In the genomic region with DNA sequence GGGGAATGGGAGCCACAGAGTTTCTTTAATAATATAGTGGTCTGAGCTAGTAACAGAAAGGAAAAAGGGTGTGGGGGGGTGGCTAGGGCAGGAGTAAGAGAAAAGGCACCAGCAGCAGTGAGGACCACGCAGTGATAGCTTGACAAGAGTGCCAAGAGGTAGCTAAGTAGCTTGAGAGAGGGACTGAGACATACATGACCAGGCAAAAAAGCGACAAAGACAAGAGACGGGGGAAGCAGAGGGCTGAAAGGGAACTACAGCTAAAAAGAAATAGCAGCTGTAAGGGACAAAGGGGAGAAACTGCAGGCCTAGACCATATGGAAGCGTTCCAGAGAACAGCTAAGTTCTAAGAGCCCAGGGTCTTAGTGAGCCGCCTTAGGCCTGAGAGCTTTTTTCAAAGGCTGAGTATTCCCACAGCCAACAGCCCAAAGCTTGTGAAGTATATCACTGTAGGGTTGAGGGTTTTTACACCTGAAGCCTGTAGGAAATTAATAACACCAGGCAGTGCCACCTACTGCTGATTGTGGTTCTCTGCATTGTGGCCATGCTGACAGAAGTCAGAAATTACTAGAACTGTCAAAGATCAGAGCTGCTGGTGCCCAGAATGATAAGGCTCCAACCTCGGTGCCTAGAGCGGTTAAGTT, we compare ENCODE assay signal across 11 mouse cellular contexts. TPM values are rescaled to one million over a fixed set of nuclear protein-coding genes. Genes with fewer than 3 reads are reported as not detected.
DNase-seq lines count a peak whose midpoint lies in the region; ATAC-seq and TF ChIP-seq lines count a peak whose summit lies in the region.
"Had no signal": no experiment of that assay in that cellular context is flagged by ENCODE, and none has a peak within 500 bp of the region (broad histone marks: within the 10 kb centered on the region; RNA-seq: fewer than 3 reads in every experiment).

No protein-coding gene starts in this region.

- H3K36me3 ChIP-seq in embryonic facial prominence, embryonic 14.5 days (ENCODE audit: control insufficient read depth, insufficient read depth, low read length) = no peaks in the 10 kb centered on the region
- H3K36me3 ChIP-seq in embryonic facial prominence, embryonic 10.5 days (replicated peaks) = no peaks in the 10 kb centered on the region
- H3K36me3 ChIP-seq in kidney, embryonic 16.5 days (ENCODE audit: insufficient read depth, low read length) = no peaks in the 10 kb centered on the region
- H3K36me3 ChIP-seq: liver, embryonic 13.5 days had no signal

- ATAC-seq in embryonic facial prominence, embryonic 14.5 days (ENCODE audit: low read depth) = no peak
- ATAC-seq in kidney, embryonic 16.5 days (ENCODE audit: low FRiP score, low TSS enrichment) = peak; percentile 49; the same call in 1 of the 2 replicates

- 73% methylated on average over 7 of the region's 7 CpGs for WGBS in embryonic facial prominence, embryonic 14.5 days
- WGBS in embryonic facial prominence, embryonic 10.5 days = 86% methylated on average over 7 of the region's 7 CpGs
- 71% methylated on average over 7 of the region's 7 CpGs for whole genome bisulfite sequencing in kidney, embryonic 16.5 days

- no peaks in the 10 kb centered on the region for H3K4me1 ChIP-seq in embryonic facial prominence, embryonic 14.5 days (ENCODE audit: control insufficient read depth, insufficient read depth, low read length)
- H3K4me1 ChIP-seq in embryonic facial prominence, embryonic 10.5 days = no peaks in the 10 kb centered on the region
- peaks cover 8% of the 10 kb centered on the region; the same call in 1 of the 2 replicates for H3K4me1 ChIP-seq in kidney, embryonic 16.5 days (ENCODE audit: insufficient read depth, low read length)
- H3K4me1 ChIP-seq: liver, embryonic 13.5 days had no signal

- TF ChIP-seq POLR2A in brain, embryonic 14.5 days (IDR thresholded peaks at IDR 0.05; ENCODE audit: borderline replicate concordance, extremely low read depth, insufficient read depth, insufficient read length, poor library complexity, severe bottlenecking) = no peak

- H3K4me3 ChIP-seq in embryonic facial prominence, embryonic 14.5 days (ENCODE audit: low read depth, low read length) = no peak overlapping the region
- H3K4me3 ChIP-seq in embryonic facial prominence, embryonic 10.5 days = no peak overlapping the region
- no peak overlapping the region for H3K4me3 ChIP-seq in left cerebral cortex, adult 2 months
- no peak overlapping the region for H3K4me3 ChIP-seq in kidney, embryonic 16.5 days (ENCODE audit: low read length)
- H3K4me3 ChIP-seq: liver, embryonic 13.5 days had no signal

- no peak overlapping the region for H3K27ac ChIP-seq in embryonic facial prominence, embryonic 14.5 days (replicated peaks; ENCODE audit: low read depth, low read length)
- no peak overlapping the region for H3K27ac ChIP-seq in embryonic facial prominence, embryonic 10.5 days (replicated peaks)
- H3K27ac ChIP-seq in left cerebral cortex, adult 2 months = no peak overlapping the region
- H3K27ac ChIP-seq in kidney, embryonic 16.5 days (ENCODE audit: low read length) = peak overlapping the region; percentile 36; the same call in 1 of the 2 replicates
- H3K27ac ChIP-seq: liver, embryonic 13.5 days had no signal

- no peak overlapping the region for H3K9ac ChIP-seq in embryonic facial prominence, embryonic 14.5 days (ENCODE audit: low read depth, low read length)
- no peak overlapping the region for H3K9ac ChIP-seq in kidney, embryonic 16.5 days (replicated peaks; ENCODE audit: low read length)
- H3K9ac ChIP-seq: liver, embryonic 13.5 days had no signal

- no peak overlapping the region for H3K4me2 ChIP-seq in embryonic facial prominence, embryonic 14.5 days (ENCODE audit: low read depth, low read length)
- no peak overlapping the region for H3K4me2 ChIP-seq in kidney, embryonic 16.5 days (replicated peaks; ENCODE audit: low read depth, low read length)
- H3K4me2 ChIP-seq: liver, embryonic 13.5 days had no signal

- TF ChIP-seq CTCF in left cerebral cortex, adult 2 months (IDR thresholded peaks at IDR 0.05) = peak; percentile 20
- peak; percentile 11; the same call in 1 of the 2 replicates for TF ChIP-seq CTCF in brain, embryonic 14.5 days (IDR thresholded peaks at IDR 0.05; ENCODE audit: borderline replicate concordance, extremely low read depth, insufficient read depth, insufficient read length)

- peak; percentile 7 for DNase-seq in embryonic facial prominence, embryonic 14.5 days (ENCODE audit: low spot score)
- DNase-seq in embryonic facial prominence, embryonic 10.5 days (ENCODE audit: low spot score) = no peak
- DNase-seq in left cerebral cortex, adult 2 months (ENCODE audit: extremely low spot score in 1 of 2, low spot score in 2 of 2) = no peak
- no peak for DNase-seq in left cerebral cortex, postnatal 4 days
- DNase-seq in brain, embryonic 14.5 days (ENCODE audit: low read depth) = peak; percentile 52
- no peak for DNase-seq in MN1 (ENCODE audit: low spot score)
- no peak for DNase-seq in left cerebral cortex, postnatal 14 days (ENCODE audit: low spot score in 2 of 2)
- DNase-seq: cerebellum, postnatal 25 days; liver, embryonic 13.5 days had no signal

- no peaks in the 10 kb centered on the region for H3K27me3 ChIP-seq in embryonic facial prominence, embryonic 14.5 days (replicated peaks; ENCODE audit: control insufficient read depth, insufficient read depth, low read length)
- H3K27me3 ChIP-seq in embryonic facial prominence, embryonic 10.5 days (replicated peaks; ENCODE audit: low read depth, poor library complexity, severe bottlenecking) = no peaks in the 10 kb centered on the region
- H3K27me3 ChIP-seq in kidney, embryonic 16.5 days (ENCODE audit: insufficient read depth, low read length) = no peaks in the 10 kb centered on the region
- H3K27me3 ChIP-seq: liver, embryonic 13.5 days had no signal

- no peaks in the 10 kb centered on the region for H3K9me3 ChIP-seq in embryonic facial prominence, embryonic 14.5 days (ENCODE audit: control insufficient read depth, low read length)
- H3K9me3 ChIP-seq in embryonic facial prominence, embryonic 10.5 days = no peaks in the 10 kb centered on the region
- H3K9me3 ChIP-seq in kidney, embryonic 16.5 days (ENCODE audit: low read length) = no peaks in the 10 kb centered on the region
- H3K9me3 ChIP-seq: liver, embryonic 13.5 days had no signal

- intact Hi-C loops in left cerebral cortex, adult 2 months (cut with DNase I) = no loop called here
- intact Hi-C loops in left cerebral cortex, postnatal 4 days (cut with DNase I) = no loop called here
- intact Hi-C loops in left cerebral cortex, postnatal 14 days (cut with DNase I) = no loop called here

RNA-seq across cellular contexts. Expression of a gene that starts 38.2 kb away (rescaled TPM):
- 0.21 TPM in 1 of 2 replicates, not detected in the other for polyA plus RNA-seq in embryonic facial prominence, embryonic 14.5 days (2014; fragmentation: Nextera tagmentation; extraction: Ambion mirVana)
- not detected in 2 replicates for polyA plus RNA-seq in embryonic facial prominence, embryonic 10.5 days (2016; fragmentation: Nextera tagmentation; extraction: Ambion mirVana)
- under 1 TPM; 0.23 to 0.29 TPM for total RNA-seq in left cerebral cortex, adult 2 months (2021)
- not detected for total RNA-seq in left cerebral cortex, postnatal 4 days (2021)
- polyA plus RNA-seq in brain, embryonic 14.5 days (2012; rRNA removed) = 0.03 TPM in 1 of 2 replicates, not detected in the other
- 1.3 TPM in 2 replicates for polyA plus RNA-seq in kidney, embryonic 16.5 days (2015; fragmentation: Nextera tagmentation; extraction: Ambion mirVana)
- total RNA-seq in left cerebral cortex, postnatal 14 days (2021) = under 1 TPM; 0.21 to 0.26 TPM
- total RNA-seq: layer of hippocampus, postnatal 14 days had no signal

Comparison
In these comparisons a context has a peak if more than half of its experiments do, and no peak if none do; other contexts are left out.
1. DNase-seq: peak in embryonic facial prominence, embryonic 14.5 days (single experiment) and brain, embryonic 14.5 days (single experiment); none in embryonic facial prominence, embryonic 10.5 days (single experiment), left cerebral cortex, adult 2 months (0 of 2), left cerebral cortex, postnatal 4 days (single experiment), MN1 (single experiment) and left cerebral cortex, postnatal 14 days (0 of 2).